Mouse (Mus musculus): ENCODE measurements around the gene Npl. TPM values are rescaled to one million over a fixed set of nuclear protein-coding genes. Genes with fewer than 3 reads are reported as not detected.
A peak's percentile ranks its signal among the peaks of the same experiment; 100 is the strongest.
"Not testable (repeated sequence)": the region's sequence is repeated elsewhere in the genome, so short reads cannot be mapped to it uniquely, and the experiment has no call there.

Gene Npl
- total RNA-seq, 2 experiments from 2014 or later = 1.7 to 1.9 TPM

DNA sequence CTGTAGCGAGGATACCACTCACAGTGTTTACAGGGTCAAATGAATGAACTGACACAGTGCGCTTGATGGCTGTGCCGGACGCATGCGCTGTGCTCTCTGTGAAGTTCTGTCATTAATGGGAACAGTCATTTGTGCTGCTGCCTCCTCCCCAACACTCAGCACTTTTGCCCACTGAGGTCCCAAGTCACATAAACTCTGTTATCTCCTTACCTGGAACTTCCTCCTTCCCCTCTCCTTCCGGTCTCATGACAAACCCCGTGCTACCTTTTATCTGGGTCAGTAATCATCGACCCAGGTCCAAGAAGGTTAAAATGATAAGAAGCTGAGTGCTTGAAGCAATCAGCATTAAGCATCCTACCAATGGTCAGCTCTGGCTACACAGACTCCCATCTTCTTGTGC is 2.3 kb downstream of the Npl start:
- no peak for DNase-seq
- intact Hi-C loops (cut with DNase I) = no loop called here

- no peak for DNase-seq
- intact Hi-C loops (cut with DNase I) = no loop called here
These were observed 4.6 kb downstream of the Npl start for GRCm38 (mm10) chr1:153545196-153545595.

DNA sequence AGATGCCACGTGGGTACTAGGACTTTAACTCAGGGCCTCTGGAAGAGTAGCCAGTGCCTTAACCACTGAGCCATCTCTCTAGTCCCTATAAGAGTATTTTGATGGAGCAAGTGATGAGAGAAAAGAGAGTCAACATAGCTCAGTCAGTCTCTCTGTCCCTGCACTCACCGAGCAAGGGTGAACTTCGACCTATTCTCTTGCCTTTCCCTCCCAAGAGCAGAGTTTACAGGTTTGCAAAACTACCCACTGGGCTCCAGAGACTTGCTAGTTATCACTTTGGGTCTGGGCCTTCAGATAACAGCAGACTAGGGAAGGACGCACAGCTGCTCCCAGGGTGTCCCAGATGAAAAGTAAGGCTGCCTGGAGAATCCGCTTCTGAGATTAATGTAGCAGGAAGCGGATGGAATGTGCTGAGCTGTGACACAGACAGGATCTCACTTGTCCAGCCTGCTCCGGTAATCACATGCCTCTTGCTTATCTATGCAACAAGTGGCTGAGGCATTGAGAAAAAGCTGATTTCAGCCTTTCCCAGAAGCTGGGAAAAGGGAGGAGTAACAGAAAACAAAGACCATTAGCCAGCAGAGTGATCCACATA is 7.0 kb downstream of the Npl start:
- intact Hi-C loops (cut with DNase I) = no loop called here
- DNase-seq = no peak

GRCm38 (mm10) chr1:153540753-153541152 is 9.1 kb downstream of the Npl start:
- intact Hi-C loops (cut with DNase I) = no loop called here

DNA sequence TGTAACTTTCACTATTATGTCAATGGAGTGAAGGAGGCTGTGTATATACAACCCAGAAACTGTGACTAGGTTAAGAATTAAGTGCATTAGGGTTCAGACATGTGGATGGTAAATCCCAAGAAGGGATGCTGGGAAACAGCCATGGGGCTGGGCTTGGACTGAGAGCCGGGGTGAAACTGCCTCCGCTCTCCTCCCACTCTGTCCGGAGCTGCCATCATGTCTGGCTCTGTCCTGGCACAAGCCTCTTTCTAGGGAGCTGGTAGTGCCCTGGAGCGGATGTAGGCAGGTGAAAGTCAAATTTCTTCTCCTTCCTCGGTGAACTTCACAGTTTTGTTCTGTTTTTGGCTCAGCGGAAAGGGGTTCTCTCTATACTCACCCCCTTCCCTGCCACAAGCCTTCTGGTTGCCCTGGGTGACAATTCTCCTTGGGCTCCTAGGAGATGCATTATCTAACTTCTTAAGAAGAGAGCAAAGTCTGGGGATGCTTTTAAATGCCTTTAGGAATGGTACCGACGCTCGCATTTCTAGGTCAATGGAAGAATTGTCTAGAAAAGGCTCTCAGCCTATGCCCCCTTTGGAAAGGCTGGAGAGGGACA is 10.0 kb downstream of the Npl start:
- intact Hi-C loops (cut with DNase I) = no loop called here
- no peak for DNase-seq

More at GRCm38 (mm10) chr1:153540753-153541152, 9.1 kb downstream of the Npl start:
- DNase-seq = no peak

- no peak for DNase-seq
These were observed 14.2 kb downstream of the Npl start for GRCm38 (mm10) chr1:153535611-153536010.

DNA sequence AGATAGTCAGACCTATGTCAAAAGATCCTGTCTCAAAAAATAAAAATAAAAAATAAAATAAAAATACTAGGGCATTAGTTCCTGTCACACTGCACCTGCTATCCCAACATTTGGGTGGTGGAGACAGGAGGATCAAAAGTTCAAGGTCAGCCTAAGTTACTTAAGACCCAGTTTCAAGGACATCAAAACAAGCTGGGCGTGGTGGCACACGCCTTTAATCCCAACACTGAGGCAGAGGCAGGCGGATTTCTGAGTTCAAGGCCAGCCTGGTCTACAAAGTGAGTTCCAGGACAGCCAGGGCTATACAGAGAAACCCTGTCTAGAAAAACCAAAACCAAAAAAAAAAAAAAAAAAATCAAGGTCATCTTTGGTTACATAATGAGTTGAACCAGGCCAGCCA is 16.9 kb downstream of the Npl start:
- intact Hi-C loops (cut with DNase I); DNase-seq: not testable (repeated sequence)

More at GRCm38 (mm10) chr1:153535611-153536010, 14.2 kb downstream of the Npl start:
- intact Hi-C loops (cut with DNase I) = no loop called here

DNA sequence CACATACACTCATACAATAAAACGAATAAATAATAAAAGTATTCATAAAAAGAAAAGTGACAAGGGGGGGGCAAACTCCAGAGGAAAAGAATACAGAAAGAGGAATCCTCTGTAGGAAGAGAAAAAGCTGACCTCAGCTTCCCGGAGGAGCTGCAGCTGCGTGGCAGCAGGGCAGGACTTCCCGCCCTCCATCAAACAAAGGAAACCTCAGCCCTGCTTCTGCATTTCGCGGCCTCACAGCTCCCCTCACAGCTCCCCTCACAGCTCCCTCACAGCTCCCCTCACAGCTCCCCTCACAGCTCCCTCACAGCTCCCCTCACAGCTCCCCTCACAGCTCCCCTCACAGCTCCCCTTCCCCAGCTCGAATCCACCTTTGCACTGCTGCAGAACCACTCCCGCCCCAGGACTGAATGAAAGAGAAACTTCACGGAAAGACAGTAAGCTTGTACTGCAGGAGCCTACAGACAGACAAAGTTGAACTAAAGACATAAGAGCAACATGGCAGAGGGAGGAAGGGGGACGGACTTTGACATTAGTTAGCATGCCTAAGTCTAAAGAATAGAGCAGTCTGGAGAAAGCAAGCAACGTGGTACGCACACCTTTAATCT is 17.5 kb downstream of the Npl start:
- intact Hi-C loops (cut with DNase I) = no loop called here
- DNase-seq = peak in 1 of 2 experiments; percentile 11

DNA sequence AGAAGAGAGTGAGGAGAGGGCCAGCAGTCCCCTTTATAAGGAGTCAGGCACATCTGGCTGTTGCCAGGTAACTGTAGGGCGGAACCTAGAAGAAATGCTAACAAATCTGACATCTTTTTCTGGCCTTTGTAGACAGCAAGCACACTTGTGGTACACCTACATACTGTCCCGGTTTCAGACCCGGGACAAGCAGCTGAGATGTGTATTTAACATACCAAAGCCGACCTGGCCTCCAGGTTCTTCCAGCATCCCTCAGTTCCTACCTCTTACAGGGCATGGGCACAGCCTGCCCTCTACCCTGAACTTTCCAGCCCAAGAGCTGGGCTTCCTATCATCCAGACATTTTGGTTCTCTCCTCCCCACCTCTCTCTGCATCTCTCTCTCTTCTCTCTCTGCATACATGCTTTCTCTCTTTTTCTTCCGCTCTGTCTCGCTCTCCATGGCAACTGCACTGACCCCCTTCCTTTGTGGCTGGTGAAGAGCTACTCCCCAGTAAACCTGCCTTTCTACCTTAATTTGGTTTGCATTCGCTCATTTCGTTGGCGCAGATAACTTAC is 18.1 kb downstream of the Npl start:
- intact Hi-C loops (cut with DNase I) = no loop called here
- no peak for DNase-seq

- intact Hi-C loops (cut with DNase I) = no loop called here
- DNase-seq = no peak
These were observed 27.7 kb downstream of the Npl start for GRCm38 (mm10) chr1:153522116-153522515.

- DNase-seq = no peak
- intact Hi-C loops (cut with DNase I) = no loop called here
These were observed 34.5 kb downstream of the Npl start for GRCm38 (mm10) chr1:153515368-153515767.

DNA sequence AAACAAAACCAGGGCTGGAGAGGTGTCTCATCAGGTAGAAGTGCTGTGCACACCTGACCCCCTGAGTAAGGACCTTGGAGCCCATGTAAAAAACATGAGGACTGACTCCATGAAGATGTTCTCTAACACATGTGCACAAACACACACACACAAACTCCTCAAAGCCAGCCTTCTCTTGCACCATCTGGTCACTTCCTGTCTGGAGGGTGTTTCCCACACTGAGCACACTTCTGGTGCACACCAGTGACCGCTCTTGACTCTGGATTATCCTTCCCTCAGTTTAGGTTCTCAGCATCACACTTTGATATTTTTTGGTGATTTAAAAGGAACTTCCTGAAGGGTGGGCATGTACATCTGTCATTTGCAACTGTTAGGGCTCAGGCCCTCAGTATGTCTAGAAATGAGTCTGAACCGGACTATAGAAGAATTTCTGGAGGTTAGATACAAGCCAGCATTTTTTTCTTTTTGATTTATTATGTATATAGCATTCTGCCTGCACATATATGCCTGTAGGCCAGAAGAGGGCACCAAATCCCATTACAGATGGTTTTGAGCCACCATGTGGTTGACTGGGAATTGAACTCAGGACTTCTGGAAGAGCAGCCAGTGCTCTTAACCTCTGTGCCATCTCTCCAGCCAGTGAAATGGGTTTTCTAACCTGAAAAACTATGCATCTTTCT is 39.4 kb downstream of the Npl start:
- intact Hi-C loops (cut with DNase I) = no loop called here
- no peak for DNase-seq

DNA sequence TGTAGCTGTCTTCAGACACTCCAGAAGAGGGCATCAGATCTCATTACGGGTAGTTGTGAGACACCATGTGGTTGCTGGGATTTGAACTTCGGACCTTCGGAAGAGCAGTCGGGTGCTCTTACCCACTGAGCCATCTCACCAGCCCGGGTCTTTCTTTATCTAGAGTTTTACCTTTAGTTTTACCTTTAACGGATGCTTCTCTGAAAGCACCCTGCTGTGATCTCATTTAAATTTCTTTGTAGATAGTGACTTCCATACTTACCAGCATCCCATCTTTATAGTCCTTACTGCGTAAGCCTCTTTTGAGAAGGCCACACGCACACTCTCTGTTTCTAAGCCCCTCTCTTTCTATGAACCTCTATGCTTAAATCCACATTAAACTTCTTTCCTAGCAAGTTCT is 40.3 kb downstream of the Npl start:
- intact Hi-C loops (cut with DNase I); DNase-seq: not testable (repeated sequence)

- no peak for DNase-seq
- intact Hi-C loops (cut with DNase I) = no loop called here
These were observed 40.8 kb downstream of the Npl start for GRCm38 (mm10) chr1:153509012-153509411.

DNA sequence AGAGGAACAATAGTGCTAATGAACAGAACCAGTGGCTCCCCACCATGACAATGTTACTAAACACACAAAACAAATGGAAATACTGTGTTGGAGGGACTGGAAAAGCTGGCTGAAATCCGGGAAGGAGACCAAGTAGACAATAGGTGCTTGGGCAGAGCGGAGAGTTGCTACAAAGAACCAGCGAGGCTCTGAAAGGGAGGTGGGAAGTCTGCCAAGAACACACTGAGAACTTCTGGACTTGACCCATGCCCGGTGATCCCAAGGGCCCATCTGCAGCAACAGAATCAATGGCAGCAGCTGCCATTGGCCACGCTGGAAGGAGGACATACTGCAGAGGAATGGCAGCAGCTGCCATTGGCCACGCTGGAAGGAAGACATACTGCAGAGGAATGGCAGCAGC is 43.6 kb downstream of the Npl start:
- intact Hi-C loops (cut with DNase I) = no loop called here
- no peak for DNase-seq

DNA sequence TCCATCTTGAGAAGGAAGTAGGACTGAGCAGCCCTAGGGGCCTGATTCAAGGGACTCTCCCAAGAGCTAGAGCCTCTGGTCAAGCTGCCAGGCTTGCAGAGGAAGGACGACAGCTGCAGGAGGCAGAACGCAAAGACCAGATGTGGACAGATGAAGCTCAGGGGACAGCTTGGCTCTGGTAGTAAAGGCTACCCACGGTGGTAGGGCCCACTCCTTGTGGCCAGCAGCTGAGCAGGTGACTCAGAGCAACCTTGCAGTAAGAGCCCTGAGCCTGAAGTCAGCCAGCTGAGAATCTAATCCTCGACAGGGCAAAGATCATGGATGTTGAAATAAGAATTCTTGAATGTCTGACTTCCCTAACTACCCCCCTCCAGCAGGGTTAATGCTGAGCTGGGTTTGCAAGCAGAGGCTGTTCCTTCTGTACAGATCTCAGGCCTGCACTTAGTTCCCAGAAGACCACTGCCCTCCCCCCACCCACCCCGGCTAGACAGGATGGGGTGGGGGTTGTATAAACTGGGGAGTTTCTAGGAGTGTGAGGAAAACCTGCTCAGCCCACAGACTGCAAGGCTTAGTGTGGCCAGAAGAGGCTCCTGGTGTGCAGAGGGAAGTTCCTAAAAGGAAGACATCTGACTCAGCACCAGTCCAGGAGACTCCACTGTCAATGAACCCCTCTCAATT is 48.1 kb downstream of the Npl start:
- intact Hi-C loops (cut with DNase I) = no loop called here
- peak; percentile 7 to 17 for DNase-seq

DNA sequence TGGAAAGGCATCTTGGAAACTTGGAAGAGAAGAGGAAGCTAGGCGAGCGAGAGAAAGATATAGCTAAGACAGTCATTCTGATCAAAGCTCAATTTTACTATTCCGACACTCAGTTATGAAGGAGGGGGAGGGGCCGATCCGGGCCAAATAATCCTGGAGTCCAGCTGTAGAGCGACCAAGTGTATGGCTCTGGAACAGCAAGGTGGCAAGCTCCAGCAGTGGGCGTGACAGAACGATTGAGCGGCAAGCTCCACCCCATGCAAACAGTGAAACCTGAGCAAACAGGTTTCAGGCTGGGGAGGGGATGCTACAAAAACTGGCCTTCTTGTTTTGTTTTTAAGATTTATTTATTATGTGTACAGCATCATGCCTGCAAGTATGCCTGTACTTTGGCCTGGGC is 49.8 kb downstream of the Npl start:
- no peak for DNase-seq
- intact Hi-C loops (cut with DNase I) = no loop called here

GRCm38 (mm10) chr1:153496030-153496429 is 53.8 kb downstream of the Npl start:
- intact Hi-C loops (cut with DNase I) = no loop called here
- no peak for DNase-seq

DNA sequence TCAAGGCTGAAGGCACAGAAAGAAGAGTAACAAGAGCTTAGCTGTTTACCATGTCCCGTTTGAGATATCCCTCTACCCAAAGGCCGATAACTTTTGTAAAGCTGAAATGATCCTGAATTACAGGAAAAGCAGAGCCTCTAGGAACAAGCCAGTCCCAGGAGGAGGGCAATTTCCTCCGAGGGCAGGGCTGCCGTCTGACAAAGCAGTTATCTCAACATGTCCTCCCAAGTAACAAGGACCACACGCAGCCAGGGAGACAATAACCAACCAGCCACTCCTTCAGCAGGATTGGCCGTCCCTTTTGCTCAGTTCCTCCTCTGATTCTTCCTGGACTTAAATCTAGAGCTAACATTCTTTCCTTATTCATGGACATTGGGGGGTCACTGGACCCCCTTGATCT is 55.9 kb downstream of the Npl start:
- no peak for DNase-seq
- intact Hi-C loops (cut with DNase I) = no loop called here

- intact Hi-C loops (cut with DNase I) = no loop called here
- DNase-seq = no peak
These were observed 56.5 kb downstream of the Npl start for GRCm38 (mm10) chr1:153493338-153493737.

- intact Hi-C loops (cut with DNase I) = no loop called here
- no peak for DNase-seq
These were observed 58.0 kb downstream of the Npl start for GRCm38 (mm10) chr1:153491822-153492221.
